Mouse (Mus musculus) urinary bladder, postnatal 10 days (tissue): ENCODE data around the gene Saal1.
"Not testable (repeated sequence)": the region's sequence is repeated elsewhere in the genome, so short reads cannot be mapped to it uniquely, and the experiment has no call there.

Source experiments
- DNase-seq: peaks from one replicate; pipeline ENCODE4 v3.0.0; 2022; ENCODE audit warnings: low spot score

Gene Saal1

GRCm38 (mm10) chr7:46686827-46687226, 23.7 kb downstream of the Saal1 start:
- no peak for DNase-seq

- DNase-seq = no peak
Observed at GRCm38 (mm10) chr7:46680732-46681131, 29.7 kb downstream of the Saal1 start.

- not testable (repeated sequence) for DNase-seq
Observed at GRCm38 (mm10) chr7:46679044-46679443, 31.4 kb downstream of the Saal1 start.

- DNase-seq = no peak
Observed at GRCm38 (mm10) chr7:46678417-46678816, 32.1 kb downstream of the Saal1 start.

- no peak for DNase-seq
Observed at GRCm38 (mm10) chr7:46676808-46677360, 33.6 kb downstream of the Saal1 start.

GRCm38 (mm10) chr7:46675886-46676285, 34.6 kb downstream of the Saal1 start:
- no peak for DNase-seq

GRCm38 (mm10) chr7:46675061-46675460, 35.4 kb downstream of the Saal1 start:
- DNase-seq = no peak

GRCm38 (mm10) chr7:46672160-46672672, 38.3 kb downstream of the Saal1 start, which contains the start of gene Tph1:
Gene Tph1, minus strand, starts transcription at chr7:46672537.
- no peak for DNase-seq

- DNase-seq = no peak
Observed at GRCm38 (mm10) chr7:46667256-46667655, 43.2 kb downstream of the Saal1 start.

GRCm38 (mm10) chr7:46665236-46665635, 45.2 kb downstream of the Saal1 start:
- no peak for DNase-seq

GRCm38 (mm10) chr7:46661591-46662090, 48.8 kb downstream of the Saal1 start:
- no peak for DNase-seq

- no peak for DNase-seq
Observed at GRCm38 (mm10) chr7:46652279-46652678, 58.2 kb downstream of the Saal1 start.

GRCm38 (mm10) chr7:46650231-46650630, 60.2 kb downstream of the Saal1 start:
- DNase-seq = not testable (repeated sequence)

- no peak for DNase-seq
Observed at GRCm38 (mm10) chr7:46648431-46649140, 61.9 kb downstream of the Saal1 start.

- DNase-seq = no peak
Observed at GRCm38 (mm10) chr7:46643172-46643571, 67.3 kb downstream of the Saal1 start.

- no peak for DNase-seq
Observed at GRCm38 (mm10) chr7:46640062-46640461, 70.4 kb downstream of the Saal1 start.

GRCm38 (mm10) chr7:46639692-46640031, 70.8 kb downstream of the Saal1 start, which contains the start of gene Sergef:
Gene Sergef, minus strand, starts transcription at chr7:46639807.
- peak; percentile 49 for DNase-seq

- DNase-seq = no peak
Observed at GRCm38 (mm10) chr7:46638889-46639691, 71.4 kb downstream of the Saal1 start.
